Mouse (Mus musculus): ENCODE results near the gene Zfp607b. TPM values are rescaled to one million over a fixed set of nuclear protein-coding genes. Genes with fewer than 3 reads are reported as not detected.

The Zfp607b gene
- total RNA-seq, 2 experiments from 2014 or later: 10.0 TPM

DNA sequence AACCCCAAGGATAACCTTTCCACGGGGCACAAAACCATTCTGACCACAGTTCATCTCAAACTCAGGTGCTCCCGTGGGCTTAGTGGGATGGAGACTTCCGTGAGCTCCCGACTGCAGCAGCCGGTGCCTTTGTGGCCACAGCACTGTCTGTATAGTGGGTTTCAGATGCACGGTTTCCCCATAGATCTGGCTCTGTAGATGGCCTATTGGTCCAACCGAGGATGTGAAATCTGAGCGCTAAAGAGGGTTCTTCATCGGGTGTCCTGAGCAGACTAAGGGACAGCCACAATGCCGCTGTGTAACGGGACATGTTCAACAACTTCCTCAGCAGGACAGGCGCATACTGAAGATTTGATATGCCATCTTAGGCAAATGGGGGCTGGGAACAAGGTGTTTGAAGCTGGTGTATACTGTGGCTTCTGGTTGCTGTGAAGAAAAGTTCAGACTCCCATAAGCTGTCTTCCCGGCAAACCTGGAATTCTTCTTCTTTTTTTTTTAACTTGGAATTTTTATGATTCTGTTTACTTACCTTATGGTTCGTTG lies 823 bp upstream of the Zfp607b start:
- H3K4me3 ChIP-seq: peak overlapping the region; percentile 63
- peak overlapping the region; percentile 87 for H3K27ac ChIP-seq
- no peak for DNase-seq (ENCODE audit: low spot score in 2 of 2)
- TF ChIP-seq CTCF (conservative IDR thresholded peaks at IDR 0.05): no peak

- H3K27ac ChIP-seq: no peak overlapping the region
- TF ChIP-seq CTCF (conservative IDR thresholded peaks at IDR 0.05): peak; percentile 78
- no peak for DNase-seq (ENCODE audit: low spot score in 2 of 2)
- no peak overlapping the region for H3K4me3 ChIP-seq
These were observed 1.9 kb downstream of the Zfp607b start for GRCm38 (mm10) chr7:27691076-27691475.

DNA sequence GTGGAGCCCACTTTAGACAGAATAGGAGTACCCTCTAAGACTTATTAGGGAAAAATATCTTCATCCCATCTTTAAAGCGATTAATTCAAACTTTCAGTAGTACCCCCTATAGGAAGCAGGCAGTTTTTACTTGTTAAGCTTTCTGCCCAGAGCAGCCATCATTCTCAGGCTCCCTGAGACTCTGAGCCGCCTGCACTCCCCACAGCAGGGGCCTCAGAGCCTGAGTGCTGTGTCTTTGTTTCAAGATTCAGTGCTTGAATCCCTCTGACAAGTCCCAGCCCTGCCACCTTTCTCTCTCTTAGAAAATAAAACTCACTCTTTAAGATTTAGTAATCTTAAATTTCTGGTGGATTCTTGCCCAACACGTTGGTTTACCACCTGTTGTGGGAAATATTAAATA lies 7.6 kb downstream of the Zfp607b start:
- TF ChIP-seq CTCF (conservative IDR thresholded peaks at IDR 0.05): no peak
- no peak overlapping the region for H3K27ac ChIP-seq
- DNase-seq (ENCODE audit: low spot score in 2 of 2): no peak

GRCm38 (mm10) chr7:27710402-27710801 lies 21.3 kb downstream of the Zfp607b start:
- peak; percentile 20; the same call in 1 of the 2 replicates for TF ChIP-seq CTCF (conservative IDR thresholded peaks at IDR 0.05)
- no peak overlapping the region for H3K27ac ChIP-seq
- DNase-seq (ENCODE audit: low spot score in 2 of 2): no peak
- H3K4me3 ChIP-seq: no peak overlapping the region

More for the DNA sequence above, 7.6 kb downstream of the Zfp607b start:
- H3K4me3 ChIP-seq: no peak overlapping the region

DNA sequence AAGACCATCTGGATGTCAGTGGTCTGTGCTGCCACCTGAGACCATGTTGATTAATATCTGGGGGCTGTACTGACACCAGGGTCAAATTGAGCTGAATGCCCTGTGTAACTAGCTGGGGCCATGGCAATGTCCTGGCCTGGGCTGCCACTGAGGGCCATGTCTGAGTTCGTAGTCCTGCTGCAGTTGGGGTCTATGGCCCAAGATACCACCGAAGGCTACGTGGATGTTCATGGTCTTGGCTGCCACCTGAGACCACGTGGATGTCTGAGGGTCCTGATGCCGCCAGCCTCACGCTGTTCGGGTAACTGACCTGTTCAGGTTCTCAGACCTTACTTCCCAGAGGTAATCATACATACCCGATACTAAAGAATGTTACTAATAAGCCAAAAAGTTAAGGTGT lies 32.8 kb downstream of the Zfp607b start:
- no peak for DNase-seq (ENCODE audit: low spot score in 2 of 2)
- no peak for TF ChIP-seq CTCF (conservative IDR thresholded peaks at IDR 0.05)
- Histone ChIP-seq H3K4me3 (no peak overlapping the region), H3K27ac (no peak overlapping the region)

DNA sequence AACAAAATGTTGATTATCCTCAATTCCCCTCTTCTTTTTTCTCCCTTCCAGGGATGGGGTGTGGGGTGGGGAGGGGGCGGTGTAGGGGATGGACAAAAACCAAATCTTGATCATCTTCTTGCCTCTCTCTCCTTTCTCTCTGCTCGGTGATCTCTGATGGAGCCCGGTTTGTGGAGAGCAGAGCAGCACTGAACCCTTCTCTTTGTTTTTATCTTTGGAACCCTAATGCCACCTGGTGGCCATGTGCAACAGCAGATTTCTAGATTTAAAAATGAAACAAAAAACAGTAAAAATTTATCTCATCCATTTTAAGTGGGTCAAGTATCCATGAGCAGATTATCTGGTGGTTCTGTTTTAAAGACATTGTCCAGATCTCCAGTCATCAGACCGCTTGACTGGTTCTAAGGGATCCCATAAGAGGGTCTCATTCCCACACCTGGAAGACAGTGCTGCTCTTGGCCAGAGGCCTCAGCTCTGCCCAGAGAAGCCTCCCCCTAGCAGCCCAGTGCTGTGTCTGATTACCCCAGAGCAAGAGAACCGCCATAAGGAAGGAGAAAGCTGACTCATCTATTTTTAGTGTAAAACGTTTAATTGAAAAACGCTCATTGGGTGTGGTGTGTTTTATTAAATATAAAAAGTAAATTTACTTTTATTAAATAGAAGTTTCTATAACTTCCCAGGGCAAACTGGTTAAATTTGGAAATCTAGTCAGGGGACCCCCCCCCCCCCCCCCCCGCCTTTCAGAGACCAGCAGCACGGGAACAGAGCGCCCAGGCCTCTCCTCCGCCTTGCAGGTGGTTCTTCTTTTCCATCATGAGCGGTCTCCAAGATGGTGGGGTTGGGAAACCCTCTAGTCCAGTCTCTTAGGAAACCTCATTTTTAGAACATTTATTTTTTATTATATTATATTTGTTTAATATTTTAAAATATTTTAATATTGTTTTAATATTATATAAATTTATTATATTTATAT lies 36.7 kb downstream of the Zfp607b start:
- H3K4me3 ChIP-seq: no peak overlapping the region
- H3K27ac ChIP-seq: peak overlapping the region; percentile 12; the same call in 1 of the 2 replicates
- peak; percentile 82 for TF ChIP-seq CTCF (conservative IDR thresholded peaks at IDR 0.05)
- peak; percentile 35 to 58 for DNase-seq (ENCODE audit: low spot score in 2 of 2)

DNA sequence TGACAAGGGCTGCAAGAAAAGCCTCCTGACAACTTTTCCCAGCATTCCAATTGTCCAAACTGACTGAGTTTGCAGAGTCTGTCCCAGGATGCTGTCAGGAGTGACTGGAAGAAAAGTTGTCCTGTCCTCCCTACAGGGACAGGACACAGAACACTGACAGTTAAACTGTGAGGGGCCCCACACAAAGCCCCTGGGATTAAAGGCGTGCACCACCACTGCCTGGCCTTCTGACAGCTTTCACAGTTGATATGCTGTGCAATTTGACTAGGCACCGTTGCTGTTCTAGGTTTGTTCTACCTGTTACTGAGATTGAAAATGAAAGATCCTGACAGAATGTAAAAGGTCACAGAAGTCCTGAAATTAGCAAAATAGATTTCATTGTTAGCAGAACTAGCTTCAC lies 38.3 kb downstream of the Zfp607b start:
- Histone ChIP-seq H3K4me3 (no peak overlapping the region), H3K27ac (no peak overlapping the region)
- DNase-seq (ENCODE audit: low spot score in 2 of 2): no peak
- no peak for TF ChIP-seq CTCF (conservative IDR thresholded peaks at IDR 0.05)

GRCm38 (mm10) chr7:27731281-27731883 lies 42.2 kb downstream of the Zfp607b start, which contains the start of gene Zfp60:
Gene Zfp60 (plus strand): TSS chr7:27731389.
- H3K27ac ChIP-seq: peak within 1 kb of the TSS; percentile 95
- peak; percentile 78 to 85 for DNase-seq (ENCODE audit: low spot score in 2 of 2)
- H3K4me3 ChIP-seq: peak within 1 kb of the TSS; percentile 89
- peak; percentile 67 for TF ChIP-seq CTCF (conservative IDR thresholded peaks at IDR 0.05)

GRCm38 (mm10) chr7:27731946-27732345 lies 42.8 kb downstream of the Zfp607b start:
- Histone ChIP-seq H3K4me3 (peak overlapping the region; percentile 89), H3K27ac (peak overlapping the region; percentile 95)
- no peak for TF ChIP-seq CTCF (conservative IDR thresholded peaks at IDR 0.05)
- DNase-seq (ENCODE audit: low spot score in 2 of 2): no peak

DNA sequence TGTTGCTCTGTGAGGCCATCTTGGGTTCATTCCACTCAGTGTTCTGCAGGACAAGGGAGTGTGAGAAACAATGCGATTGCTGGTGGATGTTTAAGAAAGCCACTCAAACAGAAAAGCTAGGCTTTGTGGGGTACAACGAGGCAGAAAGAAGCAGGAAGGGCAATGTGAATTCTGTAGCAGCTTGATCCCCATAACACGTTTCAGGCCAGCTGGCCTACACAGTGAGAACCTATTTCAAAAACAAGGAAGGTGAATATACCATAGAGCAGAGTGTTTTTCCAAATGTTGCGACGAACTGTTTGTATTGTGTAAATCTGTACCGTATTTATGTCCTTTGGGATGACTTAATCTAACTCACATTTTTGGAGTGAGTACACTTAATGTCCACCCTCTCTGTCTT lies 43.4 kb downstream of the Zfp607b start:
- no peak for TF ChIP-seq CTCF (conservative IDR thresholded peaks at IDR 0.05)
- DNase-seq (ENCODE audit: low spot score in 2 of 2): no peak
- Histone ChIP-seq H3K27ac (peak overlapping the region; percentile 95; the same call in 1 of the 2 replicates), H3K4me3 (peak overlapping the region; percentile 89)

GRCm38 (mm10) chr7:27735457-27735856 lies 46.3 kb downstream of the Zfp607b start:
- Histone ChIP-seq H3K4me3 (no peak overlapping the region), H3K27ac (no peak overlapping the region)
- TF ChIP-seq CTCF (conservative IDR thresholded peaks at IDR 0.05): no peak
- DNase-seq (ENCODE audit: low spot score in 2 of 2): no peak

Other genes with a start within 250 kb of the Zfp607b start
- gene Sptbn4, start 241.7 kb upstream of the Zfp607b start, total RNA-seq (2021): 100 to 1,000 TPM; 147 TPM
- gene Blvrb, start 241.4 kb upstream of the Zfp607b start, total RNA-seq (2021): 10 to 100 TPM; 17.5 to 18.1 TPM
- gene Sertad3, start 215.6 kb upstream of the Zfp607b start, total RNA-seq (2021): 1 to 10 TPM; 3.3 to 3.8 TPM
- gene Sertad1, start 202.4 kb upstream of the Zfp607b start, total RNA-seq (2021): 10 to 100 TPM in 1 of 2 experiments, 1 to 10 TPM in 1; 6.3 to 10.8 TPM
- gene Prx, start 190.0 kb upstream of the Zfp607b start, total RNA-seq (2021): under 1 TPM; 0.38 to 0.39 TPM
- gene Hipk4, start 166.1 kb upstream of the Zfp607b start, total RNA-seq (2021): under 1 TPM in 1 of 2 experiments, not detected in 1; 0.15 TPM
- gene Pld3, start 136.1 kb upstream of the Zfp607b start, total RNA-seq (2021): 100 to 1,000 TPM; 573 to 583 TPM
- 10 to 100 TPM; 25.5 to 25.6 TPM for gene 2310022A10Rik, start 136.1 kb upstream of the Zfp607b start, total RNA-seq (2021)
- 10 to 100 TPM; 87.0 to 99.1 TPM for gene Akt2, start 97.8 kb upstream of the Zfp607b start, total RNA-seq (2021)
- 10 to 100 TPM; 42.6 to 47.5 TPM for gene Ttc9b, start 35.4 kb upstream of the Zfp607b start, total RNA-seq (2021)
- 100 to 1,000 TPM; 180 TPM for gene Map3k10, start 14.7 kb upstream of the Zfp607b start, total RNA-seq (2021)
- gene Zfp60, start 42.0 kb downstream of the Zfp607b start, total RNA-seq (2021): 10 to 100 TPM; 37.5 to 38.6 TPM
- gene Zfp626, start 117.9 kb downstream of the Zfp607b start, total RNA-seq (2021): 1 to 10 TPM; 7.6 to 8.7 TPM
- 1 to 10 TPM; 4.0 to 4.4 TPM for gene Zfp59, start 149.3 kb downstream of the Zfp607b start, total RNA-seq (2021)
- 1 to 10 TPM; 2.6 to 2.9 TPM for gene Zfp607a, start 168.2 kb downstream of the Zfp607b start, total RNA-seq (2021)
- gene Zfp974, start 240.1 kb downstream of the Zfp607b start, total RNA-seq (2021): 10 to 100 TPM; 15.2 to 18.7 TPM

Measured in layer of hippocampus, adult 2 months (tissue).